Mouse (Mus musculus) cerebellum, adult 9-10 months (tissue): Measurements from ENCODE around the gene Tanc2.
A peak's percentile ranks its signal among the peaks of the same experiment; 100 is the strongest.

Experiments
- DNase-seq: peaks from one replicate; pipeline ENCODE4 v3.0.0; 2022

Tanc2 gene

GRCm38 (mm10) chr11:105654616-105655015 is 64.8 kb downstream of the Tanc2 start:
- no peak for DNase-seq

- DNase-seq, result no peak
Measured at GRCm38 (mm10) chr11:105655335-105655734, 65.5 kb downstream of the Tanc2 start.

- DNase-seq, result no peak
Measured at GRCm38 (mm10) chr11:105667879-105668278, 78.1 kb downstream of the Tanc2 start.

GRCm38 (mm10) chr11:105678996-105679395 is 89.2 kb downstream of the Tanc2 start:
- no peak for DNase-seq

- DNase-seq, result no peak
Measured at GRCm38 (mm10) chr11:105684747-105685146, 95.0 kb downstream of the Tanc2 start.

GRCm38 (mm10) chr11:105700528-105700927 is 110.7 kb downstream of the Tanc2 start:
- no peak for DNase-seq

GRCm38 (mm10) chr11:105719660-105720059 is 129.9 kb downstream of the Tanc2 start:
- no peak for DNase-seq

GRCm38 (mm10) chr11:105731541-105731940 is 141.8 kb downstream of the Tanc2 start:
- DNase-seq, result peak; percentile 54

GRCm38 (mm10) chr11:105731989-105732531 is 142.3 kb downstream of the Tanc2 start:
- peak; percentile 13 for DNase-seq

- no peak for DNase-seq
Measured at GRCm38 (mm10) chr11:105743171-105743570, 153.4 kb downstream of the Tanc2 start.

GRCm38 (mm10) chr11:105749297-105750071 is 159.7 kb downstream of the Tanc2 start:
- no peak for DNase-seq

- DNase-seq, result no peak
Measured at GRCm38 (mm10) chr11:105758561-105759203, 168.9 kb downstream of the Tanc2 start.

- no peak for DNase-seq
Measured at GRCm38 (mm10) chr11:105759413-105759812, 169.6 kb downstream of the Tanc2 start.

- no peak for DNase-seq
Measured at GRCm38 (mm10) chr11:105760346-105760745, 170.6 kb downstream of the Tanc2 start.

GRCm38 (mm10) chr11:105777802-105778201 is 188.0 kb downstream of the Tanc2 start:
- DNase-seq, result no peak

- no peak for DNase-seq
Measured at GRCm38 (mm10) chr11:105792501-105792900, 202.7 kb downstream of the Tanc2 start.

GRCm38 (mm10) chr11:105803686-105804085 is 213.9 kb downstream of the Tanc2 start:
- no peak for DNase-seq

GRCm38 (mm10) chr11:105804776-105805175 is 215.0 kb downstream of the Tanc2 start:
- no peak for DNase-seq

- DNase-seq, result no peak
Measured at GRCm38 (mm10) chr11:105807103-105807502, 217.3 kb downstream of the Tanc2 start.

GRCm38 (mm10) chr11:105823246-105823645 is 233.5 kb downstream of the Tanc2 start:
- no peak for DNase-seq

GRCm38 (mm10) chr11:105823759-105824158 is 234.0 kb downstream of the Tanc2 start:
- no peak for DNase-seq

- no peak for DNase-seq
Measured at GRCm38 (mm10) chr11:105828175-105828574, 238.4 kb downstream of the Tanc2 start.

GRCm38 (mm10) chr11:105835209-105835608 is 245.4 kb downstream of the Tanc2 start:
- no peak for DNase-seq

- no peak for DNase-seq
Measured at GRCm38 (mm10) chr11:105836344-105836891, 246.6 kb downstream of the Tanc2 start.
